Mouse (Mus musculus): ENCODE measurements around the gene Rnf207.
A peak's percentile ranks its signal among the peaks of the same experiment; 100 is the strongest.

Rnf207 gene

GRCm38 (mm10) chr4:152332952-152333351, 14.2 kb upstream of the Rnf207 start:
- DNase-seq (ENCODE audit: extremely low spot score, low spot score), result peak; percentile 67

GRCm38 (mm10) chr4:152328691-152329090, 9.9 kb upstream of the Rnf207 start:
- no peak for DNase-seq (ENCODE audit: extremely low spot score, low spot score)

GRCm38 (mm10) chr4:152326543-152326942, 7.8 kb upstream of the Rnf207 start:
- no peak for DNase-seq (ENCODE audit: extremely low spot score, low spot score)

- peak; percentile 92 for DNase-seq (ENCODE audit: extremely low spot score, low spot score)
Observed at GRCm38 (mm10) chr4:152325574-152326411, 7.0 kb upstream of the Rnf207 start, which contains the start of gene Rpl22. Gene Rpl22, plus strand, starts transcription at chr4:152325742.

GRCm38 (mm10) chr4:152324641-152325562, 6.1 kb upstream of the Rnf207 start:
- no peak for DNase-seq (ENCODE audit: extremely low spot score, low spot score)

GRCm38 (mm10) chr4:152321464-152321863, 2.7 kb upstream of the Rnf207 start:
- DNase-seq (ENCODE audit: extremely low spot score, low spot score), result no peak

- DNase-seq (ENCODE audit: extremely low spot score, low spot score), result no peak
Observed at GRCm38 (mm10) chr4:152317631-152318033, 1.2 kb downstream of the Rnf207 start.

GRCm38 (mm10) chr4:152315498-152316213, 3.1 kb downstream of the Rnf207 start:
- no peak for DNase-seq (ENCODE audit: extremely low spot score, low spot score)

- DNase-seq (ENCODE audit: extremely low spot score, low spot score), result no peak
Observed at GRCm38 (mm10) chr4:152313934-152314333, 4.9 kb downstream of the Rnf207 start.

- DNase-seq (ENCODE audit: extremely low spot score, low spot score), result peak; percentile 58
Observed at GRCm38 (mm10) chr4:152313211-152313632, 5.6 kb downstream of the Rnf207 start.

GRCm38 (mm10) chr4:152312186-152312585, 6.6 kb downstream of the Rnf207 start:
- DNase-seq (ENCODE audit: extremely low spot score, low spot score), result no peak

GRCm38 (mm10) chr4:152307542-152307941, 11.3 kb downstream of the Rnf207 start:
- DNase-seq (ENCODE audit: extremely low spot score, low spot score), result no peak

GRCm38 (mm10) chr4:152305991-152306390, 12.8 kb downstream of the Rnf207 start:
- no peak for DNase-seq (ENCODE audit: extremely low spot score, low spot score)

- no peak for DNase-seq (ENCODE audit: extremely low spot score, low spot score)
Observed at GRCm38 (mm10) chr4:152304685-152305084, 14.1 kb downstream of the Rnf207 start.

GRCm38 (mm10) chr4:152303172-152303571, 15.6 kb downstream of the Rnf207 start:
- no peak for DNase-seq (ENCODE audit: extremely low spot score, low spot score)

- no peak for DNase-seq (ENCODE audit: extremely low spot score, low spot score)
Observed at GRCm38 (mm10) chr4:152302012-152302411, 16.8 kb downstream of the Rnf207 start.

GRCm38 (mm10) chr4:152300375-152300774, 18.4 kb downstream of the Rnf207 start:
- DNase-seq (ENCODE audit: extremely low spot score, low spot score), result no peak

GRCm38 (mm10) chr4:152298836-152299235, 20.0 kb downstream of the Rnf207 start:
- DNase-seq (ENCODE audit: extremely low spot score, low spot score), result no peak

- DNase-seq (ENCODE audit: extremely low spot score, low spot score), result peak; percentile 100
Observed at GRCm38 (mm10) chr4:152296874-152297861, 21.6 kb downstream of the Rnf207 start, which contains the start of gene Icmt. Gene Icmt, plus strand, starts transcription at chr4:152297227.

- no peak for DNase-seq (ENCODE audit: extremely low spot score, low spot score)
Observed at GRCm38 (mm10) chr4:152296371-152296770, 22.4 kb downstream of the Rnf207 start.

Data from neural tube, embryonic 10.5 days (tissue).